Mouse (Mus musculus): Measurements from ENCODE around the gene Nr1h2.
A peak's percentile ranks its signal among the peaks of the same experiment; 100 is the strongest.

Nr1h2 gene

DNA sequence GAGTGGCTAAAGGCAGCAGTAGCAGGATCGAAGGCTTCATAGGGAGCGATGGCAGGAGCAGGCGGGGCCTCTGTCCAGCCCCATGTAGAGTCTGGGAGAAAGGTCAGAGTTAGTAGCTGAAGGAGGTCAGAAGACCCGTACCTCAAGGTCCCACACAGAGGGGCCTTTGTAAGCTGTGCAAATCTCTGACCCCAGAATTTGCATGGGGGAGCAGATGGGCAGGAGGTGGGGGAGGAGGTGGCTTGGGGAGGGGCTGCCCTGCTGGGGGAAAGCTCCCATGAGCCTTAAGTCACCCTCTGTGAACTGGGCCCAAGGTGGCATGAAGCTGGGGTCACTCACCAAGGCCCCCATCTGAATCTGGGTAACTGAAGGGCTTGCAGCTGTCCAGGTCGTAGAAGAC lies 24.2 kb downstream of the Nr1h2 start:
- no peak for DNase-seq (ENCODE audit: low spot score)

DNA sequence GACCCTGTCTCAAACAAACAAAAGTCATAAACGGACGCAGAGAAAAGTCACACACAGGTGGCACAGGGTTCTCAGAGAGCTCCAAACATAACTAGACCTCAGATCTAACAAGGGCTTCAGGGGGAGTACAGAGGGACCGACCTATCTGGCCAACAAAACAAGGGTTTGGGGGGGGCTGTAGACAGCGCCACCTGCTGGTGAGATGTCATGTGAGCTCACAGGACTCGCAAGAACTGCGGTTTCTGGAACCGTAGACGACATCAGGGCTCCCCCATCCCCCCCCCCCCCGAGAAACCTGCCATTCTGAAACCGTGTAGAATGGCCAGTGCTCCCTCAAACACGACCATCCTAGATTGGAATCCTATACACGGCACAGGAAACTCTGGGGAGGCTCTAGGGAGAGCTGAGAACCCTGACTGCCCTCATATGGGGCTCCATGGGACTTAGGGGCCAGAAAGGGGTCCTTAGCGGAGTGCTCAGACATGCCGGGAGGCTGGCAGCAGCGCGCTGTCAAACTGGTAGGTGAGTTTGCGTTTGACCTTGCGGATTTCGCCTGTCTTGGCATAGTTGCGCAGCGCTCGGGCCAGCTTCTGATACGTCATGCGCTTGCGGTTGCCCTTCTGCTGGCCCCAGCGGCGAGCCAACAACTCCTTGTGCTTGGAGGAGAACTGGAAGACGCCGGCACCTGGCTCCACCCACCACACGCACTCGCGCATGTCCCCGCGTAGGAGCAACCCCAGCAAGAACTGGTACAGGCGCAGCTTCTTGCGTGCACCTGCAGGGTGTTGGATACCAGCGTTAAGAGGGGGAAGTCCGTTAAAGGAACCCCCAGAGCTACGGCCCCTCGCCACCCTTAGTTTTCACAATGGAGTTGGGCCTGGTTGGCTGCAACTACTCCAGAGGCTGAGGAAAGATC lies 26.0 kb downstream of the Nr1h2 start:
- DNase-seq (ENCODE audit: low spot score): peak; percentile 75

DNA sequence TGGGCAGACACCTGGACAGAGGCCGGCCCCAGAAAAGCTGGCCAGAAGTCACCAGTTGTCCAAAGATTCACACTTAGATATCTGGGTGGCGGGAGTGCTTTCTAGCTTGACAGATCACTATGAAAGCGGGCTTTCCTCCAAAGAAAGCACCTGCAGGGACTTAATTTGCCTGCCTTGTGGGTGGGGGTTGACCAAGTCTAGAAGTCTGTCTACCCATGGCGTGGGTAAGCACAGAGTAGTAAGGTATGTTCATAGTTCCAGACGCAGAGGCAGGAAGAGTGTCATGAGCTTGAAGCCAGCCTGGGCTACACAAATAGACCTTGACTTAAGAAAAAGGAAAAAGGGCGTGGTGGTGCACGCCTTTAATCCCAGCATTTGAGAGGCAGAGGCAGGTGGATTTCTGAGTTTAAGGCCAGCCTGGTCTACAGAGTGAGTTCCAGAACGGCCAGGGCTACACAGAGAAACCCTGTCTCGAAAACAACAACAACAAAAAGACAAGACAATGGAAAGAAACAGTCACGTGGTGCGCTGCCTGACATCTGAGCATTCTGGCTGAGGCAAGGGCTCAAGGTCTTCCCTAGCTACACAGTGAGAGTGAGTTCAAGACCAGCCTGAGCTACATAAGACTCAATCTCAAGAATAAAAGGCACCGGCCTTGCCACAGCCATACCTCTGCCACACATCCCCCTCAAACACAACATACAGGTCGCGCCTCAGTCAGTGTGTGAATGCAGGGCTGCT lies 27.2 kb downstream of the Nr1h2 start:
- DNase-seq (ENCODE audit: low spot score): no peak

DNA sequence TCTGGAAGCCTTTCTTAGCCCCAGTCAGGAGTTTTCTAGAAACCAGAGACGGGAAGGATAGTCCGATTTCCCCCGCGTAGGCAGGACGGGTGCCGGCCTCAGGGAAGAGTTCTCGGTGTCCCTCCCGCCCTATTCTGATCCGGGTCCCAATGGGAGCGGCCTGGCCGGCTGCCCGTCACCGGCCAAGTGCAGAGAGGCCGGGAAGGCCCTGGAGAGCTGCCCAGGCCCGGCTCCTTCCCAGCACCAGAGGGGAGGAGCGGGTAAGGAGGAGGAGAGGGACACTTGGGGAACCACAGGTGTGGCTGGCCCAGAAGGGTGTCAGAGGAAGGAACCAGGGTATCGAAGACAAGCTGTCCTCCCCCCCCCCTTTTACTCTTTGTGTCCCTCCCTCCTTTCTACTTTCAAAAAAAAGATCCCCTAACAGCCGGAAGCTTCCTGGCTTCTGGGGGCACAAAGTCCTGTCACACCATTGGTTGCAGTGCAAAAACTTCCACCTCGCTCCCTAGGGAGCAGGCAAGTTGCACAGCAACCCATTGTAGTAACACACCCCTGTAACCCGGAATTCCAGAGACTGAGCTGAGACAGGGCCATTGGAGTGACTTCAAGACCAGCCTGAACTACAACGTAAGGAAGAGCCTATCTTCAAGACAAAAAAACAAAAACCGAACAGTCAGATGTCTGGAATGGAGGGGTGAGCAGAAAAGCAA lies 28.5 kb downstream of the Nr1h2 start:
- DNase-seq (ENCODE audit: low spot score): peak; percentile 89

DNA sequence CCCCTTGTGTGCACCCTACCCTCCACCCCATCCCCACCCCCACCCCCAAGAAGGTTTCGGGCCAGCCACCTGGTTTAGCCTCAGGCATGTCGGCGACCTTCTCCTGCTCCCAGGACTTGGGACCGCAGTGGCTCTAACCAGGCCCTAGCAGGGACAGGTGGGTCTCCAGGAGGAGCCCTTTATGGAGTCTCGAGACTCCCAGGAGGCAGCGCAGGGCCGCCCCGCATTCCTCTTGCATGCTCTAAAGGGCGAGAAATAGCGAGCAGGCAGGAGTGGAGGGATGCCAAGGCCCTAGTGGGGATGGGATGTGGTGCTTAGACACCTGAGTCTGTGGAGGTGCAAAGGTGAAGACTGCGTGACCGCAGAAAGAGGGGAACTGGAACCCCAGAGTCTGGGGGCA lies 29.2 kb downstream of the Nr1h2 start, which contains the start of gene Mybpc2:
Mybpc2 (minus strand) TSS at position 155 of the 400 bp plus-strand sequence.
- no peak for DNase-seq (ENCODE audit: low spot score)

DNA sequence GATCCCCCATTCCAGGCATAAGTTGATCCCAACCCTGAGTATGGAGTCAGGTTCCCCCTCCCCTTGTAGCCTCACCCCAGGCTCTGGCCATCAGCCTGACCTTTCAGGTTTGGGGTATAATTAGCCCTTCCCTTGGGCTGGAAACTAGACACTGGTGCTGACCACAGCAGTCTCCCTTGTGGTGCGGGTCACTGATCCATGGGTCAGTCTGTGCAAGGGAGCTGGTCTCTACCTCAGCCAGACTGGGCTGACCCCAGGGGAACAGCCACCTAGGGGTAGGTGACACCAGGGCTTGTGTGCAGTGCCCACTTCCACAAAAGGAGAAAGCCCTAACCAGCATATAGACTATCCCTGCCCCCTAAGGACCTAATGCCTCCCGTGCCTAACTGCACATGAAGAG lies 30.7 kb downstream of the Nr1h2 start:
- DNase-seq (ENCODE audit: low spot score): no peak

DNA sequence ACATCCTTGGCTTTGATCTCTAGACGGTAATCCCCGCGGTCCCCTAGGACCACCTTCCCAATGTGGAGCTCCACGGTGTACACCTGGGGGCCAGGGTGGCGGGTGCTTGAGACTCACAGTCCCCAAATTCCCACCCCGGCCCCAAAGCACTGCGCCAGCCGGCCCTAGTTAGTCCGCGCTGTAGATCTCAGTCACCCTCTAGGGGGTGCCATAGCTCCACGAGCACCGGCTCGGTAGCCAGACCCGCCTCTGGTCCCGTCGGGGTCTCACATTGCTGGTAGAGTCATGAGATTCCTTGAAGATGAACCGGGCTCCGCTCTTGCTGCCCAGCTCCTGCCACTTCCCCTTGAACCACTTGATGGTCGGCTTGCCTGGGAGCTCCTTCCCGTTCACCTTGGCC lies 32.0 kb downstream of the Nr1h2 start:
- peak; percentile 53 for DNase-seq (ENCODE audit: low spot score)

DNA sequence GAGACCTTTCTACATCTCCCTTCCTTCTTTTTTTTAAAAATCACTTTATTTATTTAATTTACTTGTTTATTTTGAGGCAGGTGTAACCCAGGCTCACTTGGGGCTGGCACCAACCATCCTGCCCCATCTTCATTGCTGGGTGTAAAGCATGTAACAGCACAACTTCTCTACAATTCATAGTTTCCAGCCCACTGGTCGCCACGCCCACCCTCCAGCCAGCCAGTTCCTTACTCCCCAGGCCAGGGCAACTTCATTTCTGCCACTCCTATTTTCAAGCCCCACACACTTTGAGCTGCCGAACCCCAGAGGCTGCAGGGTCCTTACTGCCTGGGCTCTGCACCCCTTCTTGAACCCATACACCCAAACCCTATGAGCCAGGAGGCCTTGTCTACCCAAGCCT lies 32.8 kb downstream of the Nr1h2 start:
- DNase-seq (ENCODE audit: low spot score): no peak

DNA sequence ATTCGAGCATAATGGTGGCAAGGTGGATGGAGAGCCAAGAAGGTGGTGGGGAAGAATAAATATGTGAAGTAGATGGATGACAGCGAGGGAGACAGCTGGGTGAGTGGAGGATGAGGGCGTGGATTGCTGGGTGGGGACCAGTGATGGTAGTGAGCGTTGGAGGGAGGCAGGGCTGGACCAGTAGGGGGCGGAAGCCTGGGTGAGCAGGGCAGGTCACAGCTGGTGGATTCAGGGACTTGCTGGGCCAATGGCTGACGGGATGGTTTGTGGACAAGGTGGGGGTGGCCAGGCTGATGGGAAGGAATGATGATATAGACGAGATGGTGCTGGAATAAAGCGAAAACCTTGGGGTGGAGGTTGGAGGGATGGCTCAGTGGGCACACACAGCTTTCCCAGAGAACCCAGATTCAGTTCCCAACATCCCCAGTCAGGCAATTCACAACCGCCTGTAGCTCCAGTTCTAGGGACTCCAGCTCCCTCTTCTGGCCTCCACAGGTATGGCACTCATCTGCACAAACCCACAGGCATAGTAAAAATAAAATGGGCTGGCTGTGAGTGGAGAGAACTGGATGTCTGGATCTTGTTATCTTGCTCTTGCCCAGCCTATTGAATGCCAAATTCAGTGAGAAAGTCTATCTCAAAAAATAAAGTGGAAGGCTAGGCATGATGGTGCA lies 34.4 kb downstream of the Nr1h2 start:
- no peak for DNase-seq (ENCODE audit: low spot score)

DNA sequence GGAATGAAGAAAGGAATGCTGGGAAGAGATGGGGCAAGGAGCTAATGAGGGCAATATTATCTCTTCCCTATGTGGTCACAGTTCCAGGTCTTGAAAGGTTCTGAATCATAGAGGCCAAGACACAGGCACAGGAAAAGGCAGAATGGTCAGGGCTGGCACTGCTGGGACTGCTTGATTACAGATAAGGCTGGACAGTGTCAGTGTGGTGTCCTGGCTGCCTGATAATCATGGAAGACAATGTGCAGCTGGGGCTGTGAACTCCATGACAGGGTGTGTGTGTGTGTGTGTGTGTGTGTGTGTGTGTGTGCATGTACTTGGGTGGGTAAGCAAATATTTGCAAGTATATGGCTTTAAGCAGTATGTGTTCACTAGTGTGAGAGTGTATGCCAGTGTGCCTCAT lies 46.3 kb downstream of the Nr1h2 start:
- no peak for DNase-seq (ENCODE audit: low spot score)

DNA sequence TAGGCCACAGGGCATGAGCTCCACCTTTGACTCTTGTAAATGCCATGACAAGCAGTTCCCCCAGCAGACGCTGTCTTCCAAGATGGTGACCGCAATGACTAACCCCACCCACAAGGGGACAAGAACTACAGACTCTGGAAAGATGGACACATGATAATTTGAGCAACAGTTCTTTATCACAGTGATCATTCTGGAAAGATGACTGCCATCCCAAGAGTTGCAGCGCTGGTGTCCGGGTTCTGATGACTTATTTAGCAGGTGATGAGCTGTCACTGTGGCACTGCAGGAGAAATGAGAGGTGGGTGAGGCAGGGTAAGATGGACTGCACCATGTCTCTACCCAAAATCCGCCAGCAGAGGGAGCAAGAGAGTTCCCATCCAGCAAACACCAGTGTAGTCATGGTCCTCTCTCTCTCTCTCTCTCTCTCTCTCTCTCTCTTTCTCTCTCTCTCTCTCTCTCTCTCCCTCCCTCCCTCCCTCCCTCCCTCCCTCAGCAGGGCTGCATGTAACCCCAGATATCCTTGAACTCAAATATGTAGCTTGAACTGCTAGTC lies 52.1 kb downstream of the Nr1h2 start:
- DNase-seq (ENCODE audit: low spot score): peak; percentile 45

DNA sequence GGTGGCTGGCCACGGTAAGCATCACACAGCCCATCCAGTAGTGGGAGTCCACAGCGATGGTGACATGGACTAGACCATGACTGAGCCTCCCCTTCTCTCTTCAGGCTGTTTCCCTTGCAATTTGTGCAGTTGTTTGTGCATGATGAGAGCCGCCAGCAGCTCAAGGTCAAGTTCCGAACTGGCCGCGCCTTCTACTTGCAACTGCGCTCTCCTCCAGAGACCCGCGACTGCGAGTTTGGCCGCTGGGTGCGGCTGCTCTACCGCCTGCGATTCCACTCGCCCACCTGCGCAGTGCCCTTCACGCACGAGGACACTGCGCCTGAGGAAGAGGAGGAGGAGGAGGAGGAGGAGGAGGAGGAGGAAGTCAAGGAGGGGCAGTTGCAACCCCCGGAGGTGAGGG lies 53.7 kb downstream of the Nr1h2 start:
- no peak for DNase-seq (ENCODE audit: low spot score)

All from ovary, postnatal 36 days (tissue).